Mouse (Mus musculus): Measurements from ENCODE around the gene Ccdc63.
"Not testable (repeated sequence)": the region's sequence is repeated elsewhere in the genome, so short reads cannot be mapped to it uniquely, and the experiment has no call there.

- not testable (repeated sequence) for TF ChIP-seq MAX (IDR thresholded peaks at IDR 0.05; ENCODE audit: low read depth); POLR2A (IDR thresholded peaks at IDR 0.05; ENCODE audit: insufficient read length, low read depth)
Measured at GRCm38 (mm10) chr5:122184858-122185257, 44.2 kb upstream of the Ccdc63 start.
